Mouse (Mus musculus): ENCODE measurements around the gene Sh3glb2. TPM values are rescaled to one million over a fixed set of nuclear protein-coding genes. Genes with fewer than 3 reads are reported as not detected.
A peak's percentile ranks its signal among the peaks of the same experiment; 100 is the strongest.

The Sh3glb2 gene
- total and polyA plus RNA-seq, 3 experiments = 37.7 to 125 (median 40.6) TPM

DNA sequence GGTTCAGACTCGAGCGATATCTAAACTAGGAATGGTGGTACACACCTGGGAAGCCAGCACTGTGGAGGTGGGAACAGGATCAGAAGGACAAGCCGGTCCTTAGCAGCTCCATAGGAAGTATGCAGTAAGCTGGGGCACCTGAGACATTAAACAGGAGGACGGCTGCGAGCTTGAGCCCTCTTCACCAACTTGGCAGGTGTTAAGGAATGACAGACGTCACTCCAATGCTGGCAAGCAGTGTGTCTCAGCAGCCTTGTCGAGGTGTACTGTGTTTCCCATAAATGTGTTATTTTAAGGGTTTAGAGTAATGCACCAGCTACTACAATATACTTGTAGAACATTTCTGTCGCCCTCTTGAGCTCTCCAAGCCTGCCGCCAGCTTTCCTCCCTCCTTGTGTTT, 27.8 kb upstream of the Sh3glb2 start:
- Histone ChIP-seq H3K4me1 (ENCODE audit: control insufficient read depth, insufficient read depth, low read length) (no peaks in the 10 kb centered on the region; the same call in 1 of the 2 replicates), H3K36me3 (ENCODE audit: control insufficient read depth, insufficient read depth, low read length) (no peaks in the 10 kb centered on the region), H3K9ac (ENCODE audit: low read depth, low read length) (no peak overlapping the region), H3K27ac (no peak overlapping the region), H3K27me3 (ENCODE audit: control insufficient read depth, insufficient read depth, low read length) (no peaks in the 10 kb centered on the region), H3K4me3 (no peak overlapping the region), H3K79me2 (replicated peaks; ENCODE audit: control insufficient read depth, insufficient read depth, low read length) (no peaks in the 10 kb centered on the region)
- 70% methylated on average over 9 of the region's 9 CpGs for WGBS
- no peak for TF ChIP-seq CTCF (IDR thresholded peaks at IDR 0.05)
- 0 out of 2 replicates have a peak, but pooled peaks have one; percentile 41 for TF ChIP-seq EP300 (IDR thresholded peaks at IDR 0.05; ENCODE audit: insufficient read depth, low read depth, low read length)
- peak; percentile 62 for TF ChIP-seq POLR2A (IDR thresholded peaks at IDR 0.05; ENCODE audit: insufficient read depth, low read depth, low read length)
- intact Hi-C loops (cut with DNase I) = no loop called here
- no peak for DNase-seq

DNA sequence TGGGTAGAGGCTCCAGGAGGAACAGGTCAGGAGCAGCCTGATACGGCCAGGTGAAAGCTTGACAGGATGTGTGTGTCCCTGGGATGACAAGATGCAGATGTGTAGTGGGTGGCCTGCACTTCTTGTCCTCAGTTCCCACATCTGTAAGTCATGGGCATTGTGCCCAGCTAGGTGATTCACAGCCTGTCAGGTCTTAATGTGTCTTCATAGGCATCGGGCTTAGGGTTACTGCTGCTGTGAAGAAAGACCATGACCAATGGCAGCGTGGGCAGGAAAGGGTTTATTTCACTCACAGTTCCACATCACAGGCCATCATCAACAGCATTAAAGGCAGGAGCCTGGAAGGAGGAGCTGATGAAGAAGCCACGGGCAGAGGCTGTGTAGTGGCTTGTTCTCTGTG, 26.5 kb upstream of the Sh3glb2 start:
- no peak overlapping the region for H3K27ac ChIP-seq
- no peaks in the 10 kb centered on the region for H3K27me3 ChIP-seq (ENCODE audit: control insufficient read depth, insufficient read depth, low read length)
- 81% methylated on average over 4 of the region's 4 CpGs for WGBS
- no peak overlapping the region for H3K9ac ChIP-seq (ENCODE audit: low read depth, low read length)
- H3K79me2 ChIP-seq (replicated peaks; ENCODE audit: control insufficient read depth, insufficient read depth, low read length) = no peaks in the 10 kb centered on the region
- no peak for TF ChIP-seq EP300 (IDR thresholded peaks at IDR 0.05; ENCODE audit: insufficient read depth, low read depth, low read length)
- TF ChIP-seq POLR2A (IDR thresholded peaks at IDR 0.05; ENCODE audit: insufficient read depth, low read depth, low read length) = no peak
- no peak for TF ChIP-seq CTCF (IDR thresholded peaks at IDR 0.05)
- H3K36me3 ChIP-seq (ENCODE audit: control insufficient read depth, insufficient read depth, low read length) = no peaks in the 10 kb centered on the region
- no peak overlapping the region for H3K4me3 ChIP-seq
- H3K4me1 ChIP-seq (ENCODE audit: control insufficient read depth, insufficient read depth, low read length) = peaks cover 5% of the 10 kb centered on the region
- intact Hi-C loops (cut with DNase I) = no loop called here
- no peak for DNase-seq

DNA sequence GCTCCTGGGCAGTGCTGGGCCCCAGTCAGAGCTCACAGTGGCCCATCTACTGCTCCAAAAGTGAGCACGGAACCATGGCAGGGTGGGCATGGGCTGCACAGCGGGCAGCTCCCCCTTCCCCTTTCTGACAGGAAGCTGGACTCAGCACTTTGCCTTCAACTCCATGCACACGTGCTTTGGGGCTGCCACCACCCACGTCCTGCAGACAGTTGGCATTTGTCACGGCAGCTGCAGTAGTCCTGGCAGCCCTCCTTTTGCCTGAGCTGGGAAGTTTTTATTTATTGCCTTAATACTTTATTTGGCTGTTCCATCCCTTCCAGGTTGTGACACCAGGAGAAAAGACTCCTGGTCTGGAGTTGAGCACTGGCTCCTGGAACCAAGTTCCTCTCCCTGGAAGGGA, 25.7 kb upstream of the Sh3glb2 start:
- H3K4me1 ChIP-seq (ENCODE audit: control insufficient read depth, insufficient read depth, low read length) = peaks cover 5% of the 10 kb centered on the region
- no peak overlapping the region for H3K9ac ChIP-seq (ENCODE audit: low read depth, low read length)
- TF ChIP-seq POLR2A (IDR thresholded peaks at IDR 0.05; ENCODE audit: insufficient read depth, low read depth, low read length) (0 out of 2 replicates have a peak, but pooled peaks have one; percentile 20), CTCF (IDR thresholded peaks at IDR 0.05) (no peak)
- no peak overlapping the region for H3K27ac ChIP-seq
- H3K4me3 ChIP-seq = no peak overlapping the region
- H3K79me2 ChIP-seq (replicated peaks; ENCODE audit: control insufficient read depth, insufficient read depth, low read length) = no peaks in the 10 kb centered on the region
- no peak for DNase-seq
- intact Hi-C loops (cut with DNase I) = no loop called here
- no peaks in the 10 kb centered on the region for H3K27me3 ChIP-seq (ENCODE audit: control insufficient read depth, insufficient read depth, low read length)
- no peaks in the 10 kb centered on the region for H3K36me3 ChIP-seq (ENCODE audit: control insufficient read depth, insufficient read depth, low read length)
- WGBS = 64% methylated on average over 5 of the region's 5 CpGs

DNA sequence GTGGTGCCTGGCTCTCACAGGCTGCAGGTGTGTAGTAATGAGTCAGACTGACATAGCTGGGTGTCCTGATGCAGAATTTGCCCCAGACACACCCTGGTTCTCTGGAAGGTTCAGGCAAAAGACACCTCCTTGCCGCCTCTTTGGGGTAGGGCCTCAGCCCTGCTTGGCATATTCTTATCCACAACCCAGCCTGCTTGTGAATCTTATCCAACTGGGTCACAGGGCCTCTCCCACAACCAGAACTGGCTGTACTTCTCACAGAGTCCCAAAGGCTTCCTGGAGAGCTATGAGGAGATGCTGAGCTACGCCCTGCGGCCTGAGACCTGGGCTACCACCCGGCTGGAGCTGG, 22.2 kb upstream of the Sh3glb2 start:
- TF ChIP-seq CTCF (IDR thresholded peaks at IDR 0.05) (no peak), EP300 (IDR thresholded peaks at IDR 0.05; ENCODE audit: insufficient read depth, low read depth, low read length) (no peak), POLR2A (IDR thresholded peaks at IDR 0.05; ENCODE audit: insufficient read depth, low read depth, low read length) (no peak)
- H3K4me3 ChIP-seq = no peak overlapping the region
- no peaks in the 10 kb centered on the region for H3K79me2 ChIP-seq (replicated peaks; ENCODE audit: control insufficient read depth, insufficient read depth, low read length)
- DNase-seq = peak; percentile 52 to 73
- H3K9ac ChIP-seq (ENCODE audit: low read depth, low read length) = no peak overlapping the region
- peaks cover 5% of the 10 kb centered on the region for H3K4me1 ChIP-seq (ENCODE audit: control insufficient read depth, insufficient read depth, low read length)
- no peaks in the 10 kb centered on the region for H3K27me3 ChIP-seq (ENCODE audit: control insufficient read depth, insufficient read depth, low read length)
- no peaks in the 10 kb centered on the region for H3K36me3 ChIP-seq (ENCODE audit: control insufficient read depth, insufficient read depth, low read length)
- H3K27ac ChIP-seq = peak overlapping the region; percentile 61
- 62% methylated on average over 4 of the region's 4 CpGs for WGBS
- intact Hi-C loops (cut with DNase I) = no loop called here

DNA sequence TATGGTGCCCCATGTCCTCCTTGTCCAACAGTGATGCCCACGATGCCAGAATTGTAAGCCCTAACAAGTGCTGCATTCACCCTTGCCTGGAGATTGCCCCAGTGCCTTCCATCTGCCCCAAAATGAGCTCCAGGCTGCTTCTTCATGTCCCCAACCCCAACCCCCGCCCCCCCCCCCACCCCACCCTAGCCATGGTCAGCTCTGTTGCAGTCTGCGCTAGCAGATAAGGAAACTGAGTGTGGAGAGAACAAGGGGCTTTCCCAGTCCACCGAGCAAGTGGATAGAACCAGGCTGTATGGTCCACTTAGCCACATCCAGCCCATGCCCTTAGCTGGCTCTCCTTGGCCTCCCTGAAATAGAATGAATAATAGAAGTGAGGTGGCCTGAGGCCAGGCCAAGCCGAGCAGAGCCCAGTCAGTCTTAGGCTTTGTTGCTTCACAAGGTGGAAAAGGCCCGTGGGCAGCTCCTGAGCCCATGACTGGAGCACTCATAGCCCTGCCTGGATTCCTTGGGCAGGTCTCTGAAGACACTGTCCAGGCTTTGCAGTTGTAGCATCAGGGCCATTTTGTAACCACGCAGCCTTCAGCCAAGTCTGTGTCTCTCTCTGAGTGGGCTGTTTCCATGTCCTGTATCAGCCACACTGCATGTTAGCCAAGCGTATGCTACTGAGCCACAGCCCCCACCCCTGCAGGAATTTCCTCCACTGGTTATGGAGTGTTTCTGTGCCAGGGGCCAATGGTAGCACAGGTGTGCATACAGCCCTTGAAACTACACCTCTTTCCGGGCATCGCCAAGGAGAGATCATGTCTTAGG, 21.6 kb upstream of the Sh3glb2 start:
- Histone ChIP-seq H3K27me3 (ENCODE audit: control insufficient read depth, insufficient read depth, low read length) (no peaks in the 10 kb centered on the region), H3K4me3 (no peak overlapping the region), H3K36me3 (ENCODE audit: control insufficient read depth, insufficient read depth, low read length) (no peaks in the 10 kb centered on the region), H3K9ac (ENCODE audit: low read depth, low read length) (no peak overlapping the region), H3K4me1 (ENCODE audit: control insufficient read depth, insufficient read depth, low read length) (peaks cover 5% of the 10 kb centered on the region), H3K79me2 (replicated peaks; ENCODE audit: control insufficient read depth, insufficient read depth, low read length) (no peaks in the 10 kb centered on the region), H3K27ac (peak overlapping the region; percentile 61)
- 62% methylated on average over 10 of the region's 10 CpGs for WGBS
- no peak for TF ChIP-seq CTCF (IDR thresholded peaks at IDR 0.05)
- no peak for TF ChIP-seq EP300 (IDR thresholded peaks at IDR 0.05; ENCODE audit: insufficient read depth, low read depth, low read length)
- no peak for TF ChIP-seq POLR2A (IDR thresholded peaks at IDR 0.05; ENCODE audit: insufficient read depth, low read depth, low read length)
- intact Hi-C loops (cut with DNase I) = no loop called here
- DNase-seq = peak in 1 of 2 experiments; percentile 54

DNA sequence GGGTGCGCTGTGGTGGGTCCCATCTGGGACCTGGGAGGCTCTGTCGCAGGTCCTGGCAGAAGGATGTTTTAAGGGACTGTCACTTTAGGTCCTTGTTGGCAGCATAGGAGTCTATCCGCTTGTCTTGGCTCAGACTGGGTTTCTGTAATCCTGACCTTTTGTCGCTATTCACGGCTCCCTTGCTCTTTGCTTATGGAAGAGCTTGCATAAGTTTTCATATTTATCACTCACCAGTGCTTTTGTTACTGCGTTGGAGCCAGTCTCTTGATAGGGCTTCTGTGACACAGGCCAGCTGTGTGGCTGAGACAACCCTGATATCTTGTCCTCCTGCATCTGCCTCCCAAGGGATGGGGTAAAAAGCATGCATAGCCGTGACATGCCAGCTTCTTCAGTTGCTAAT, 20.2 kb upstream of the Sh3glb2 start:
- Histone ChIP-seq H3K27me3 (ENCODE audit: control insufficient read depth, insufficient read depth, low read length) (no peaks in the 10 kb centered on the region), H3K9ac (ENCODE audit: low read depth, low read length) (no peak overlapping the region), H3K4me1 (ENCODE audit: control insufficient read depth, insufficient read depth, low read length) (peaks cover 5% of the 10 kb centered on the region), H3K27ac (no peak overlapping the region), H3K79me2 (replicated peaks; ENCODE audit: control insufficient read depth, insufficient read depth, low read length) (no peaks in the 10 kb centered on the region), H3K36me3 (ENCODE audit: control insufficient read depth, insufficient read depth, low read length) (no peaks in the 10 kb centered on the region), H3K4me3 (no peak overlapping the region)
- TF ChIP-seq EP300 (IDR thresholded peaks at IDR 0.05; ENCODE audit: insufficient read depth, low read depth, low read length) (no peak), POLR2A (IDR thresholded peaks at IDR 0.05; ENCODE audit: insufficient read depth, low read depth, low read length) (no peak), CTCF (IDR thresholded peaks at IDR 0.05) (no peak)
- 61% methylated on average over 7 of the region's 7 CpGs for WGBS
- no peak for DNase-seq
- intact Hi-C loops (cut with DNase I) = no loop called here

Measured in heart, adult 2 months (tissue).